Mouse (Mus musculus) kidney, adult 2 months (tissue): ENCODE results near the gene Csnk2b.

Source experiments
- CTCF ChIP-seq: fragments of 200-500 bp; conservative IDR thresholded peaks from 2 replicates; pipeline ENCODE4 v1.5.1; 2011; ENCODE audit warnings: low read depth, mild to moderate bottlenecking, control low read depth, low read length, moderate library complexity, mixed read lengths; ENCODE audit not compliant: insufficient read depth, insufficient read length
- POLR2A ChIP-seq: fragments of 200-500 bp; IDR thresholded peaks from one replicate; pipeline ENCODE4 v1.6.1; 2011; ENCODE audit warnings: low read depth, low read length, control low read depth

DNA sequence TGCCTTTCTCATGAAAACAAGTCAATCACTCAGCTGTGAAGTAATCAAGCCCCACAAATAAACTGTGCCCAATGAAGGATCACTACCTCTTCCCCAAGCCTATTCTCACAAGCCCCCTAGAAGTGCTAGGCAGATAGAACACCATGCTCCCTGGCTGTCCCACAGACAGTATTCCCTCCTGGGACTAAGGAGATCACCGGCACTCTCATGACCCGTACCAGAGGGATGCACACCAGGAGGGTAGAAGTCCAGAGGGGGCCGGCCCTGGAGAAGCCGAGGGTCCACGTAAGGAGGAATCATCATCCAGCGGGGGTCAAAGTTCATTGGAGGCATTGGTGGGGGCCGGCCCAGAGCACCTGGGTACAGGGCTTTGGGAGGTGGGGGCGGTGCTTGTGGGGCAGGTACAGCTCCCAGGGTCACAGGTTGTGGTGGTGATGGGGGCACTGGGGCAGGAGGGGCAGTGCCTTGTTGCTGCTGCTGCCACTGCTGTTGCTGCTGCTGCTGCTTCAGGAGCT, 35.9 kb upstream of the Csnk2b start:
- no peak for TF ChIP-seq CTCF
- no peak for TF ChIP-seq POLR2A
